Mouse (Mus musculus) lung, postnatal 25 days (tissue): Measurements from ENCODE around the gene Pars2.

Experiments
- DNase-seq: peaks from one replicate; pipeline ENCODE4 v3.0.0; 2022; ENCODE audit warnings: low spot score

The Pars2 gene

DNA sequence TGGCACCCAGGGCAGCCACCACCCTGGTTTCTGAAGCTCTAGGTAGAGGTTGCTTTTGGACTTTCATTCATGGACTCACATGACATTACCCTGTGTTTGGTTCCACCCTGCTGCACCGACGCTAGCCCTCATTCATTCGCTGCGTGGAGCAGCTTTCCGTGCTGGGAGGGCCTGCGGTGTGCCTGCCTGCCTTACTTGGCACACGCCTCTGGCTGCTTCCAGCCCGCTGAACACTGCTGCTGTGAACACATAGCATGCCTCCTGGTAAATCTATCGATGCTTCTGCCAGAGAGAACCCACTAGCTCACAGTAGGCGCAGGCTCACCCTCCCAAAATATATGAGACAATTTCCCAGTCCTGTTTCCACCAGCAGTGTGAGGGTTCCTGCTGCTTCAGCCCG is 53.5 kb downstream of the Pars2 start:
- DNase-seq = no peak
